Mouse (Mus musculus) liver, adult 2 months (tissue): ENCODE measurements around the gene Pax6.

ENCODE experiments used
- CTCF ChIP-seq: fragments of 200-500 bp; IDR thresholded peaks from 2 replicates; pipeline ENCODE4 v1.5.1; 2011; ENCODE audit warnings: low read depth, low read length, control low read depth
- POLR2A ChIP-seq: fragments of 200-500 bp; IDR thresholded peaks from 2 replicates; pipeline ENCODE4 v1.6.1; 2011; ENCODE audit warnings: low read length, control low read depth; ENCODE audit not compliant: insufficient read depth; ENCODE audit errors: extremely low read depth

GRCm38 (mm10) chr2:105659926-105660873, 8.5 kb upstream of the Pax6 start:
- no peak for TF ChIP-seq POLR2A
- no peak for TF ChIP-seq CTCF
